Mouse (Mus musculus): ENCODE measurements around the gene Adgrl3. TPM values are rescaled to one million over a fixed set of nuclear protein-coding genes. Genes with fewer than 3 reads are reported as not detected.
A peak's percentile ranks its signal among the peaks of the same experiment; 100 is the strongest.

Gene Adgrl3
- polyA plus RNA-seq, 1 experiment from 2014 or later, result 24.5 TPM

- no peak overlapping the region for H3K9ac ChIP-seq (ENCODE audit: low read length)
- H3K4me1 ChIP-seq (ENCODE audit: control insufficient read depth, insufficient read depth, low read length), result peaks cover 12% of the 10 kb centered on the region
- 10% methylated on average over 12 of the region's 12 CpGs for WGBS
- no peaks in the 10 kb centered on the region for H3K36me3 ChIP-seq (ENCODE audit: control insufficient read depth, insufficient read depth, low read length)
- no peak overlapping the region for H3K27ac ChIP-seq (ENCODE audit: low read depth, low read length)
- ATAC-seq, result peak; percentile 86
- peak overlapping the region; percentile 28 for H3K4me2 ChIP-seq (ENCODE audit: low read length)
- H3K27me3 ChIP-seq (replicated peaks; ENCODE audit: control insufficient read depth, insufficient read depth, low read length), result no peaks in the 10 kb centered on the region
- DNase-seq (ENCODE audit: low spot score), result peak; percentile 83
- H3K4me3 ChIP-seq (ENCODE audit: low read depth, low read length), result no peak overlapping the region
- no peaks in the 10 kb centered on the region for H3K9me3 ChIP-seq (replicated peaks; ENCODE audit: control insufficient read depth, low read length)
Observed at GRCm38 (mm10) chr5:81155791-81156190, 135.9 kb downstream of the Adgrl3 start.

GRCm38 (mm10) chr5:81156281-81156680 is 136.3 kb downstream of the Adgrl3 start:
- peaks cover 12% of the 10 kb centered on the region for H3K4me1 ChIP-seq (ENCODE audit: control insufficient read depth, insufficient read depth, low read length)
- no peak overlapping the region for H3K4me2 ChIP-seq (ENCODE audit: low read length)
- 5% methylated on average over 2 of the region's 2 CpGs for WGBS
- ATAC-seq, result peak; percentile 24; the same call in 1 of the 2 replicates
- H3K4me3 ChIP-seq (ENCODE audit: low read depth, low read length), result no peak overlapping the region
- H3K27ac ChIP-seq (ENCODE audit: low read depth, low read length), result no peak overlapping the region
- no peaks in the 10 kb centered on the region for H3K36me3 ChIP-seq (ENCODE audit: control insufficient read depth, insufficient read depth, low read length)
- H3K9ac ChIP-seq (ENCODE audit: low read length), result no peak overlapping the region
- no peaks in the 10 kb centered on the region for H3K27me3 ChIP-seq (replicated peaks; ENCODE audit: control insufficient read depth, insufficient read depth, low read length)
- no peak for DNase-seq (ENCODE audit: low spot score)
- H3K9me3 ChIP-seq (replicated peaks; ENCODE audit: control insufficient read depth, low read length), result no peaks in the 10 kb centered on the region

- Histone ChIP-seq H3K36me3 (ENCODE audit: control insufficient read depth, insufficient read depth, low read length) (no peaks in the 10 kb centered on the region), H3K9me3 (replicated peaks; ENCODE audit: control insufficient read depth, low read length) (no peaks in the 10 kb centered on the region), H3K4me2 (ENCODE audit: low read length) (no peak overlapping the region), H3K27ac (ENCODE audit: low read depth, low read length) (no peak overlapping the region), H3K4me3 (ENCODE audit: low read depth, low read length) (no peak overlapping the region), H3K4me1 (ENCODE audit: control insufficient read depth, insufficient read depth, low read length) (peaks cover 12% of the 10 kb centered on the region), H3K27me3 (replicated peaks; ENCODE audit: control insufficient read depth, insufficient read depth, low read length) (no peaks in the 10 kb centered on the region), H3K9ac (ENCODE audit: low read length) (no peak overlapping the region)
- DNase-seq (ENCODE audit: low spot score) (peak; percentile 31), ATAC-seq (no peak)
- 32% methylated on average over 5 of the region's 5 CpGs for WGBS
Observed at GRCm38 (mm10) chr5:81156796-81157195, 136.9 kb downstream of the Adgrl3 start.

- no peak overlapping the region for H3K27ac ChIP-seq (ENCODE audit: low read depth, low read length)
- 84% methylated on average over 12 of the region's 12 CpGs for WGBS
- H3K9me3 ChIP-seq (replicated peaks; ENCODE audit: control insufficient read depth, low read length), result no peaks in the 10 kb centered on the region
- no peak overlapping the region for H3K4me2 ChIP-seq (ENCODE audit: low read length)
- no peak overlapping the region for H3K4me3 ChIP-seq (ENCODE audit: low read depth, low read length)
- ATAC-seq (no peak), DNase-seq (ENCODE audit: low spot score) (no peak)
- H3K4me1 ChIP-seq (ENCODE audit: control insufficient read depth, insufficient read depth, low read length), result peaks cover 12% of the 10 kb centered on the region
- H3K9ac ChIP-seq (ENCODE audit: low read length), result no peak overlapping the region
- no peaks in the 10 kb centered on the region for H3K27me3 ChIP-seq (replicated peaks; ENCODE audit: control insufficient read depth, insufficient read depth, low read length)
- no peaks in the 10 kb centered on the region for H3K36me3 ChIP-seq (ENCODE audit: control insufficient read depth, insufficient read depth, low read length)
Observed at GRCm38 (mm10) chr5:81159013-81159412, 139.1 kb downstream of the Adgrl3 start.

GRCm38 (mm10) chr5:81160431-81160830 is 140.5 kb downstream of the Adgrl3 start:
- 82% methylated on average over 6 of the region's 6 CpGs for WGBS

GRCm38 (mm10) chr5:81188871-81189485 is 169.0 kb downstream of the Adgrl3 start:
- no peaks in the 10 kb centered on the region for H3K36me3 ChIP-seq (ENCODE audit: control insufficient read depth, insufficient read depth, low read length)
- DNase-seq (ENCODE audit: low spot score) (peak; percentile 33), ATAC-seq (no peak)
- H3K4me2 ChIP-seq (ENCODE audit: low read length), result no peak overlapping the region
- no peaks in the 10 kb centered on the region for H3K9me3 ChIP-seq (replicated peaks; ENCODE audit: control insufficient read depth, low read length)
- H3K27me3 ChIP-seq (replicated peaks; ENCODE audit: control insufficient read depth, insufficient read depth, low read length), result no peaks in the 10 kb centered on the region
- H3K4me3 ChIP-seq (ENCODE audit: low read depth, low read length), result no peak overlapping the region
- H3K9ac ChIP-seq (ENCODE audit: low read length), result no peak overlapping the region
- peaks cover 6% of the 10 kb centered on the region for H3K4me1 ChIP-seq (ENCODE audit: control insufficient read depth, insufficient read depth, low read length)
- no peak overlapping the region for H3K27ac ChIP-seq (ENCODE audit: low read depth, low read length)
- WGBS, result 29% methylated on average over 4 of the region's 4 CpGs

More at GRCm38 (mm10) chr5:81160431-81160830, 140.5 kb downstream of the Adgrl3 start:
- Histone ChIP-seq H3K27me3 (replicated peaks; ENCODE audit: control insufficient read depth, insufficient read depth, low read length) (no peaks in the 10 kb centered on the region), H3K9ac (ENCODE audit: low read length) (no peak overlapping the region), H3K9me3 (replicated peaks; ENCODE audit: control insufficient read depth, low read length) (no peaks in the 10 kb centered on the region), H3K27ac (ENCODE audit: low read depth, low read length) (no peak overlapping the region), H3K36me3 (ENCODE audit: control insufficient read depth, insufficient read depth, low read length) (no peaks in the 10 kb centered on the region), H3K4me3 (ENCODE audit: low read depth, low read length) (no peak overlapping the region), H3K4me1 (ENCODE audit: control insufficient read depth, insufficient read depth, low read length) (peaks cover 12% of the 10 kb centered on the region), H3K4me2 (ENCODE audit: low read length) (no peak overlapping the region)
- ATAC-seq (no peak), DNase-seq (ENCODE audit: low spot score) (no peak)

GRCm38 (mm10) chr5:81200354-81200753 is 180.4 kb downstream of the Adgrl3 start:
- Histone ChIP-seq H3K27ac (ENCODE audit: low read depth, low read length) (no peak overlapping the region), H3K27me3 (replicated peaks; ENCODE audit: control insufficient read depth, insufficient read depth, low read length) (no peaks in the 10 kb centered on the region), H3K36me3 (ENCODE audit: control insufficient read depth, insufficient read depth, low read length) (no peaks in the 10 kb centered on the region), H3K9ac (ENCODE audit: low read length) (no peak overlapping the region), H3K9me3 (replicated peaks; ENCODE audit: control insufficient read depth, low read length) (no peaks in the 10 kb centered on the region), H3K4me3 (ENCODE audit: low read depth, low read length) (no peak overlapping the region), H3K4me2 (ENCODE audit: low read length) (no peak overlapping the region), H3K4me1 (ENCODE audit: control insufficient read depth, insufficient read depth, low read length) (no peaks in the 10 kb centered on the region)
- DNase-seq (ENCODE audit: low spot score), result no peak
- ATAC-seq, result no peak

- H3K4me1 ChIP-seq (ENCODE audit: control insufficient read depth, insufficient read depth, low read length), result no peaks in the 10 kb centered on the region
- H3K4me2 ChIP-seq (ENCODE audit: low read length), result no peak overlapping the region
- no peaks in the 10 kb centered on the region for H3K27me3 ChIP-seq (replicated peaks; ENCODE audit: control insufficient read depth, insufficient read depth, low read length)
- DNase-seq (ENCODE audit: low spot score), result peak; percentile 48
- WGBS, result 41% methylated on average over 4 of the region's 4 CpGs
- H3K4me3 ChIP-seq (ENCODE audit: low read depth, low read length), result no peak overlapping the region
- H3K9me3 ChIP-seq (replicated peaks; ENCODE audit: control insufficient read depth, low read length), result no peaks in the 10 kb centered on the region
- no peaks in the 10 kb centered on the region for H3K36me3 ChIP-seq (ENCODE audit: control insufficient read depth, insufficient read depth, low read length)
- ATAC-seq, result peak; percentile 61; the same call in 1 of the 2 replicates
- no peak overlapping the region for H3K9ac ChIP-seq (ENCODE audit: low read length)
- no peak overlapping the region for H3K27ac ChIP-seq (ENCODE audit: low read depth, low read length)
Observed at GRCm38 (mm10) chr5:81201885-81202284, 181.9 kb downstream of the Adgrl3 start.

- 19% methylated on average over 2 of the region's 2 CpGs for WGBS
- Histone ChIP-seq H3K4me2 (ENCODE audit: low read length) (no peak overlapping the region), H3K9me3 (replicated peaks; ENCODE audit: control insufficient read depth, low read length) (no peaks in the 10 kb centered on the region), H3K9ac (ENCODE audit: low read length) (no peak overlapping the region), H3K4me3 (ENCODE audit: low read depth, low read length) (no peak overlapping the region), H3K27ac (ENCODE audit: low read depth, low read length) (no peak overlapping the region), H3K4me1 (ENCODE audit: control insufficient read depth, insufficient read depth, low read length) (peaks cover 6% of the 10 kb centered on the region; the same call in 1 of the 2 replicates), H3K36me3 (ENCODE audit: control insufficient read depth, insufficient read depth, low read length) (no peaks in the 10 kb centered on the region), H3K27me3 (replicated peaks; ENCODE audit: control insufficient read depth, insufficient read depth, low read length) (no peaks in the 10 kb centered on the region)
- DNase-seq (ENCODE audit: low spot score) (peak; percentile 69), ATAC-seq (peak; percentile 89)
Observed at GRCm38 (mm10) chr5:81218500-81219057, 198.6 kb downstream of the Adgrl3 start.

All from forebrain, embryonic 14.5 days (tissue).